Mouse (Mus musculus) kidney, postnatal 0 days (tissue): ENCODE results near the gene Apc2. TPM values are rescaled to one million over a fixed set of nuclear protein-coding genes. Genes with fewer than 3 reads are reported as not detected.

Experiments
- ATAC-seq: fragments of 200-750 bp; cut with Nextera tagmentation; replicated peaks from 2 replicates; pipeline ENCODE4 v1.8.0; 2017; ENCODE audit warnings: low read depth, moderate number of reproducible peaks, moderate TSS enrichment, moderate library complexity; ENCODE audit not compliant: low FRiP score
- DNase-seq: peaks from one replicate; pipeline ENCODE4 v3.0.0-alpha.2; 2016; ENCODE audit warnings: low spot score
- H3K27ac ChIP-seq: fragments of 300-500 bp; sonication (generic); 2 replicates; pipeline ENCODE4 v1.5.1; 2014; ENCODE audit warnings: mild to moderate bottlenecking
- H3K27me3 ChIP-seq: fragments of 300-500 bp; sonication (generic); 2 replicates; pipeline ENCODE4 v1.6.1; 2014; ENCODE audit warnings: low read length, mixed read lengths; ENCODE audit not compliant: insufficient read depth
- H3K36me3 ChIP-seq: fragments of 300-500 bp; sonication (generic); 2 replicates; pipeline ENCODE4 v1.6.1; 2014; ENCODE audit warnings: low read length, mixed read lengths; ENCODE audit not compliant: insufficient read depth
- H3K4me1 ChIP-seq: fragments of 300-500 bp; sonication (generic); replicated peaks from 2 replicates; pipeline ENCODE4 v1.6.1; 2014; ENCODE audit warnings: antibody characterized with exemption, low read length, mixed read lengths; ENCODE audit not compliant: insufficient read depth
- H3K4me2 ChIP-seq: fragments of 300-500 bp; sonication (generic); 2 replicates; pipeline ENCODE4 v1.6.1; 2014; ENCODE audit warnings: mild to moderate bottlenecking, low read length, moderate library complexity, mixed read lengths
- H3K4me3 ChIP-seq: fragments of 300-500 bp; sonication (generic); replicated peaks from 2 replicates; pipeline ENCODE4 v1.5.1; 2014; ENCODE audit warnings: low read depth, low read length
- H3K9ac ChIP-seq: fragments of 300-500 bp; sonication (generic); 2 replicates; pipeline ENCODE4 v1.6.1; 2014; ENCODE audit warnings: low read depth, low read length
- H3K9me3 ChIP-seq: fragments of 300-500 bp; sonication (generic); replicated peaks from 2 replicates; pipeline ENCODE4 v1.6.1; 2016; ENCODE audit warnings: low read length, inconsistent platforms, mixed read lengths
- CTCF ChIP-seq: IDR thresholded peaks from 2 replicates; pipeline ENCODE4 v1.5.1; 2016; ENCODE audit warnings: antibody characterized with exemption, low read depth, mild to moderate bottlenecking, moderate library complexity
- WGBS: fragments of 180-500 bp; shearing (Covaris S2); extraction: QIAGEN DNeasy Blood & Tissue Kit; methylation state at CpG from one replicate; pipeline ENCODE4 v1.1.7; 2014; 5-methylcytosine and 5-hydroxymethylcytosine counted together
- polyA plus RNA-seq: library from polyadenylated mRNA; unstranded; fragments of >200 nt; fragmentation: Nextera tagmentation; extraction: Ambion mirVana; gene quantifications from 2 replicates; pipeline ENCODE4 v1.2.1, GENCODE M21; 2015

The Apc2 gene
- polyA plus RNA-seq, 1 experiment from 2014 or later, result 0.86 TPM

GRCm38 (mm10) chr10:80302471-80302881, 6.7 kb downstream of the Apc2 start:
- H3K9ac ChIP-seq, result no peak overlapping the region
- H3K27me3 ChIP-seq, result peaks cover 39% of the 10 kb centered on the region
- no peaks in the 10 kb centered on the region for H3K9me3 ChIP-seq
- 0 out of 2 replicates have a peak, but pooled peaks have one; percentile 11 for TF ChIP-seq CTCF
- H3K36me3 ChIP-seq, result no peaks in the 10 kb centered on the region
- ATAC-seq (peak; percentile 8; the same call in 1 of the 2 replicates), DNase-seq (peak; percentile 74)
- peak overlapping the region; percentile 60; the same call in 1 of the 2 replicates for H3K27ac ChIP-seq
- no peak overlapping the region for H3K4me2 ChIP-seq
- H3K4me1 ChIP-seq, result peaks cover 3% of the 10 kb centered on the region; the same call in 1 of the 2 replicates
- no peak overlapping the region for H3K4me3 ChIP-seq
- 8% methylated on average over 9 of the region's 9 CpGs for WGBS

GRCm38 (mm10) chr10:80304458-80304857, 8.7 kb downstream of the Apc2 start:
- DNase-seq, result no peak
- H3K9me3 ChIP-seq, result no peaks in the 10 kb centered on the region
- 22% methylated on average over 12 of the region's 12 CpGs for WGBS
- no peak overlapping the region for H3K4me3 ChIP-seq
- H3K9ac ChIP-seq, result no peak overlapping the region
- H3K27ac ChIP-seq, result no peak overlapping the region
- H3K27me3 ChIP-seq, result peaks cover 24% of the 10 kb centered on the region
- no peaks in the 10 kb centered on the region for H3K36me3 ChIP-seq
- H3K4me2 ChIP-seq, result peak overlapping the region; percentile 43
- ATAC-seq, result no peak
- peaks cover 3% of the 10 kb centered on the region; the same call in 1 of the 2 replicates for H3K4me1 ChIP-seq
- TF ChIP-seq CTCF, result no peak

- no peak for ATAC-seq
- Histone ChIP-seq H3K27me3 (peaks cover 20% of the 10 kb centered on the region), H3K4me1 (peaks cover 3% of the 10 kb centered on the region; the same call in 1 of the 2 replicates), H3K27ac (no peak overlapping the region), H3K4me3 (no peak overlapping the region), H3K9ac (no peak overlapping the region), H3K4me2 (peak overlapping the region; percentile 43), H3K9me3 (no peaks in the 10 kb centered on the region), H3K36me3 (no peaks in the 10 kb centered on the region)
- TF ChIP-seq CTCF, result no peak
- WGBS, result 13% methylated on average over 24 of the region's 25 CpGs
- peak; percentile 45 for DNase-seq
Observed at GRCm38 (mm10) chr10:80304862-80305261, 9.1 kb downstream of the Apc2 start.

GRCm38 (mm10) chr10:80311560-80311959, 15.8 kb downstream of the Apc2 start:
- Histone ChIP-seq H3K27ac (no peak overlapping the region), H3K4me3 (no peak overlapping the region), H3K4me1 (no peaks in the 10 kb centered on the region), H3K4me2 (no peak overlapping the region), H3K27me3 (peaks cover 25% of the 10 kb centered on the region; the same call in 1 of the 2 replicates), H3K9ac (no peak overlapping the region), H3K36me3 (no peaks in the 10 kb centered on the region), H3K9me3 (no peaks in the 10 kb centered on the region)
- 89% methylated on average over 16 of the region's 16 CpGs for WGBS
- ATAC-seq, result no peak
- DNase-seq, result no peak
- no peak for TF ChIP-seq CTCF

- Histone ChIP-seq H3K9ac (no peak overlapping the region), H3K4me3 (no peak overlapping the region), H3K4me1 (no peaks in the 10 kb centered on the region), H3K4me2 (no peak overlapping the region), H3K27ac (no peak overlapping the region), H3K27me3 (peaks cover 30% of the 10 kb centered on the region; the same call in 1 of the 2 replicates), H3K9me3 (no peaks in the 10 kb centered on the region), H3K36me3 (peaks cover 3% of the 10 kb centered on the region; the same call in 1 of the 2 replicates)
- no peak for ATAC-seq
- WGBS, result 60% methylated on average over 54 of the region's 54 CpGs
- no peak for TF ChIP-seq CTCF
- no peak for DNase-seq
Observed at GRCm38 (mm10) chr10:80312586-80313504, 17.1 kb downstream of the Apc2 start.

GRCm38 (mm10) chr10:80313627-80314201, 17.9 kb downstream of the Apc2 start:
- DNase-seq (no peak), ATAC-seq (no peak)
- peaks cover 30% of the 10 kb centered on the region; the same call in 1 of the 2 replicates for H3K27me3 ChIP-seq
- H3K36me3 ChIP-seq, result peaks cover 3% of the 10 kb centered on the region; the same call in 1 of the 2 replicates
- no peaks in the 10 kb centered on the region for H3K9me3 ChIP-seq
- H3K4me1 ChIP-seq, result no peaks in the 10 kb centered on the region
- no peak overlapping the region for H3K27ac ChIP-seq
- H3K4me3 ChIP-seq, result no peak overlapping the region
- H3K9ac ChIP-seq, result no peak overlapping the region
- 41% methylated on average over 20 of the region's 20 CpGs for WGBS
- TF ChIP-seq CTCF, result no peak
- H3K4me2 ChIP-seq, result no peak overlapping the region
